Mouse (Mus musculus): ENCODE results near the gene Kiz.

Kiz gene

GRCm38 (mm10) chr2:146871300-146872269 lies 15.9 kb downstream of the Kiz start:
- DNase-seq (ENCODE audit: low read depth): no peak

- no peak for DNase-seq (ENCODE audit: low read depth)
Observed at GRCm38 (mm10) chr2:146872697-146873096, 17.0 kb downstream of the Kiz start.

GRCm38 (mm10) chr2:146873881-146874441 lies 18.3 kb downstream of the Kiz start:
- DNase-seq (ENCODE audit: low read depth): no peak

- DNase-seq (ENCODE audit: low read depth): no peak
Observed at GRCm38 (mm10) chr2:146877423-146878098, 21.9 kb downstream of the Kiz start.

- DNase-seq (ENCODE audit: low read depth): no peak
Observed at GRCm38 (mm10) chr2:146881623-146882022, 26.0 kb downstream of the Kiz start.

- DNase-seq (ENCODE audit: low read depth): no peak
Observed at GRCm38 (mm10) chr2:146884291-146884855, 28.7 kb downstream of the Kiz start.

GRCm38 (mm10) chr2:146888786-146889414 lies 33.2 kb downstream of the Kiz start:
- DNase-seq (ENCODE audit: low read depth): no peak

GRCm38 (mm10) chr2:146898977-146899376 lies 43.3 kb downstream of the Kiz start:
- DNase-seq (ENCODE audit: low read depth): peak; percentile 13

- no peak for DNase-seq (ENCODE audit: low read depth)
Observed at GRCm38 (mm10) chr2:146916085-146916484, 60.4 kb downstream of the Kiz start.

GRCm38 (mm10) chr2:146917770-146918169 lies 62.1 kb downstream of the Kiz start:
- DNase-seq (ENCODE audit: low read depth): no peak

GRCm38 (mm10) chr2:146920375-146921160 lies 64.9 kb downstream of the Kiz start:
- DNase-seq (ENCODE audit: low read depth): no peak

GRCm38 (mm10) chr2:146925296-146925695 lies 69.6 kb downstream of the Kiz start:
- DNase-seq (ENCODE audit: low read depth): no peak

- DNase-seq (ENCODE audit: low read depth): no peak
Observed at GRCm38 (mm10) chr2:146925846-146926245, 70.2 kb downstream of the Kiz start.

- DNase-seq (ENCODE audit: low read depth): no peak
Observed at GRCm38 (mm10) chr2:146948223-146948776, 92.6 kb downstream of the Kiz start.

- DNase-seq (ENCODE audit: low read depth): no peak
Observed at GRCm38 (mm10) chr2:146956366-146956765, 100.7 kb downstream of the Kiz start.

GRCm38 (mm10) chr2:146958398-146958911 lies 102.8 kb downstream of the Kiz start:
- no peak for DNase-seq (ENCODE audit: low read depth)

- peak; percentile 79 for DNase-seq (ENCODE audit: low read depth)
Observed at GRCm38 (mm10) chr2:146958951-146959821, 103.5 kb downstream of the Kiz start.

- DNase-seq (ENCODE audit: low read depth): no peak
Observed at GRCm38 (mm10) chr2:146975024-146975423, 119.4 kb downstream of the Kiz start.

- DNase-seq (ENCODE audit: low read depth): no peak
Observed at GRCm38 (mm10) chr2:146975453-146976028, 119.9 kb downstream of the Kiz start.
